Mouse (Mus musculus) erythroblast, embryonic 14.5 days (primary cell): ENCODE measurements around the gene Actr3b.

Experiments used
- GATA1 ChIP-seq: IDR thresholded peaks from 2 replicates; pipeline ENCODE4 v1.6.1; 2012; ENCODE audit warnings: low read length, inconsistent platforms, mixed read lengths
- TAL1 ChIP-seq: IDR thresholded peaks from 3 replicates; pipeline ENCODE4 v1.6.1; 2012; ENCODE audit warnings: low read length, inconsistent platforms, mixed read lengths

- no peak for TF ChIP-seq GATA1
- no peak for TF ChIP-seq TAL1
These were observed 40.4 kb upstream of the Actr3b start for GRCm38 (mm10) chr5:25719390-25719789.
